Mouse (Mus musculus): ENCODE measurements around the gene Npas2.

Npas2 gene

GRCm38 (mm10) chr1:39192997-39193861 is at the start of gene Npas2:
Gene Npas2, plus strand, starts transcription at chr1:39193731.
- no peak for DNase-seq

- DNase-seq, result no peak
Observed at GRCm38 (mm10) chr1:39156778-39157177, 36.8 kb upstream of the Npas2 start.

GRCm38 (mm10) chr1:39160167-39160566 is 33.4 kb upstream of the Npas2 start:
- no peak for DNase-seq

- DNase-seq, result no peak
Observed at GRCm38 (mm10) chr1:39163077-39163476, 30.5 kb upstream of the Npas2 start.

- no peak for DNase-seq
Observed at GRCm38 (mm10) chr1:39176690-39177089, 16.8 kb upstream of the Npas2 start.

- DNase-seq, result no peak
Observed at GRCm38 (mm10) chr1:39177211-39177610, 16.3 kb upstream of the Npas2 start.

- no peak for DNase-seq
Observed at GRCm38 (mm10) chr1:39179806-39180205, 13.7 kb upstream of the Npas2 start.

GRCm38 (mm10) chr1:39180517-39180916 is 13.0 kb upstream of the Npas2 start:
- no peak for DNase-seq

- no peak for DNase-seq
Observed at GRCm38 (mm10) chr1:39181901-39182300, 11.6 kb upstream of the Npas2 start.

- no peak for DNase-seq
Observed at GRCm38 (mm10) chr1:39185833-39186232, 7.7 kb upstream of the Npas2 start.

GRCm38 (mm10) chr1:39186711-39187437 is 6.7 kb upstream of the Npas2 start:
- peak; percentile 28 for DNase-seq

GRCm38 (mm10) chr1:39191122-39191521 is 2.4 kb upstream of the Npas2 start:
- no peak for DNase-seq

GRCm38 (mm10) chr1:39192460-39192996 is 1.0 kb upstream of the Npas2 start:
- DNase-seq, result peak; percentile 39

GRCm38 (mm10) chr1:39193862-39194675 is 538 bp downstream of the Npas2 start:
- DNase-seq, result peak; percentile 64

- no peak for DNase-seq
Observed at GRCm38 (mm10) chr1:39194959-39195358, 1.4 kb downstream of the Npas2 start.

GRCm38 (mm10) chr1:39196126-39196525 is 2.6 kb downstream of the Npas2 start:
- DNase-seq, result peak; percentile 12

- peak; percentile 19 for DNase-seq
Observed at GRCm38 (mm10) chr1:39196676-39197375, 3.3 kb downstream of the Npas2 start.

GRCm38 (mm10) chr1:39205021-39205420 is 11.5 kb downstream of the Npas2 start:
- DNase-seq, result no peak

GRCm38 (mm10) chr1:39205697-39206096 is 12.2 kb downstream of the Npas2 start:
- no peak for DNase-seq

GRCm38 (mm10) chr1:39206942-39207341 is 13.4 kb downstream of the Npas2 start:
- DNase-seq, result no peak

- peak; percentile 17 for DNase-seq
Observed at GRCm38 (mm10) chr1:39210928-39211327, 17.4 kb downstream of the Npas2 start.

GRCm38 (mm10) chr1:39212982-39213381 is 19.5 kb downstream of the Npas2 start:
- DNase-seq, result no peak

Data from embryo, embryonic 11 days (tissue).